In genomic region chr10:76002101-76002521, GRCm38 (mm10) we compare ENCODE assay signal across 14 mouse cellular contexts. TPM values are rescaled to one million over a fixed set of nuclear protein-coding genes. Genes with fewer than 3 reads are reported as not detected.
DNase-seq lines count a peak whose midpoint lies in the region; ATAC-seq and TF ChIP-seq lines count a peak whose summit lies in the region.
"Had no signal": no experiment of that assay in that cellular context is flagged by ENCODE, and none has a peak within 500 bp of the region (broad histone marks: within the 10 kb centered on the region; RNA-seq: fewer than 3 reads in every experiment).

No protein-coding gene starts in this region.

- no peak overlapping the region for H3K4me3 ChIP-seq in midbrain, postnatal 0 days (ENCODE audit: low read depth, low read length)
- H3K4me3 ChIP-seq in midbrain, embryonic 16.5 days (ENCODE audit: low read depth, low read length), result no peak overlapping the region
- no peak overlapping the region for H3K4me3 ChIP-seq in embryonic facial prominence, embryonic 15.5 days (replicated peaks)
- H3K4me3 ChIP-seq in intestine, embryonic 16.5 days (ENCODE audit: low read length), result no peak overlapping the region
- H3K4me3 ChIP-seq: heart, embryonic 15.5 days; liver, embryonic 15.5 days; midbrain, embryonic 12.5 days had no signal

- 34% methylated on average over 3 of the region's 3 CpGs for WGBS in midbrain, postnatal 0 days
- WGBS in midbrain, embryonic 16.5 days, result 30% methylated on average over 3 of the region's 3 CpGs
- 20% methylated on average over 3 of the region's 3 CpGs for WGBS in embryonic facial prominence, embryonic 15.5 days
- WGBS in intestine, embryonic 16.5 days, result 22% methylated on average over 3 of the region's 3 CpGs

- no peaks in the 10 kb centered on the region for H3K9me3 ChIP-seq in midbrain, postnatal 0 days (ENCODE audit: low read length)
- H3K9me3 ChIP-seq in midbrain, embryonic 16.5 days (replicated peaks; ENCODE audit: control insufficient read depth, low read length, poor library complexity, severe bottlenecking), result no peaks in the 10 kb centered on the region
- no peaks in the 10 kb centered on the region for H3K9me3 ChIP-seq in embryonic facial prominence, embryonic 15.5 days (replicated peaks)
- no peaks in the 10 kb centered on the region for H3K9me3 ChIP-seq in intestine, embryonic 16.5 days (ENCODE audit: control insufficient read depth, low read length)
- H3K9me3 ChIP-seq: heart, embryonic 15.5 days; liver, embryonic 15.5 days; midbrain, embryonic 12.5 days had no signal

- H3K27me3 ChIP-seq in midbrain, postnatal 0 days (ENCODE audit: insufficient read depth, low read length), result no peaks in the 10 kb centered on the region
- H3K27me3 ChIP-seq in midbrain, embryonic 16.5 days (ENCODE audit: control insufficient read depth, insufficient read depth, low read depth, low read length), result no peaks in the 10 kb centered on the region
- no peaks in the 10 kb centered on the region for H3K27me3 ChIP-seq in embryonic facial prominence, embryonic 15.5 days
- no peaks in the 10 kb centered on the region for H3K27me3 ChIP-seq in intestine, embryonic 16.5 days (replicated peaks; ENCODE audit: control insufficient read depth, insufficient read depth, low read length)
- H3K27me3 ChIP-seq: CH12.LX; heart, embryonic 15.5 days; liver, embryonic 15.5 days had no signal

- peak; percentile 48 for DNase-seq in midbrain, postnatal 0 days (ENCODE audit: low spot score)
- peak; percentile 88 for DNase-seq in brain, adult 2 months (ENCODE audit: low read depth, low spot score)
- DNase-seq in testis, postnatal 10 days (ENCODE audit: low spot score), result peak; percentile 53
- no peak for DNase-seq in liver

- no peak for TF ChIP-seq CTCF in midbrain, postnatal 0 days (IDR thresholded peaks at IDR 0.05)

- H3K9ac ChIP-seq in midbrain, postnatal 0 days (replicated peaks; ENCODE audit: low read length, poor library complexity, severe bottlenecking), result no peak overlapping the region
- no peak overlapping the region for H3K9ac ChIP-seq in midbrain, embryonic 16.5 days (ENCODE audit: low read depth, low read length)
- H3K9ac ChIP-seq in embryonic facial prominence, embryonic 15.5 days, result no peak overlapping the region
- H3K9ac ChIP-seq in intestine, embryonic 16.5 days (ENCODE audit: low read depth, low read length), result no peak overlapping the region
- H3K9ac ChIP-seq: heart, embryonic 15.5 days; liver, embryonic 15.5 days; midbrain, embryonic 12.5 days had no signal

- no peak overlapping the region for H3K27ac ChIP-seq in midbrain, postnatal 0 days (ENCODE audit: low read depth, low read length)
- H3K27ac ChIP-seq in midbrain, embryonic 16.5 days (ENCODE audit: low read length), result no peak overlapping the region
- no peak overlapping the region for H3K27ac ChIP-seq in embryonic facial prominence, embryonic 15.5 days (replicated peaks)
- H3K27ac ChIP-seq in intestine, embryonic 16.5 days (ENCODE audit: low read length), result no peak overlapping the region
- H3K27ac ChIP-seq: heart, embryonic 15.5 days; liver, embryonic 15.5 days; midbrain, embryonic 12.5 days had no signal

- no peak for ATAC-seq in midbrain, postnatal 0 days (ENCODE audit: low FRiP score)
- no peak for ATAC-seq in midbrain, embryonic 16.5 days
- peak; percentile 43; the same call in 1 of the 2 replicates for ATAC-seq in embryonic facial prominence, embryonic 15.5 days (ENCODE audit: insufficient number of reproducible peaks, low FRiP score, low TSS enrichment, low read depth)
- ATAC-seq in intestine, embryonic 16.5 days, result no peak
- ATAC-seq: activated CD4-positive, CD25-positive, alpha-beta regulatory T cell, adult 4 months; inflammation-experienced regulatory T-cells, adult 6 months had no signal

- no peak overlapping the region for H3K4me2 ChIP-seq in midbrain, postnatal 0 days (ENCODE audit: low read depth, low read length, poor library complexity, severe bottlenecking)
- H3K4me2 ChIP-seq in midbrain, embryonic 16.5 days (ENCODE audit: low read length), result no peak overlapping the region
- H3K4me2 ChIP-seq in embryonic facial prominence, embryonic 15.5 days (replicated peaks), result no peak overlapping the region
- H3K4me2 ChIP-seq in intestine, embryonic 16.5 days (ENCODE audit: low read depth, low read length), result no peak overlapping the region
- H3K4me2 ChIP-seq: heart, embryonic 15.5 days; liver, embryonic 15.5 days; midbrain, embryonic 12.5 days had no signal

- no peaks in the 10 kb centered on the region for H3K4me1 ChIP-seq in midbrain, postnatal 0 days (ENCODE audit: insufficient read depth, low read length)
- H3K4me1 ChIP-seq in midbrain, embryonic 16.5 days (ENCODE audit: control insufficient read depth, insufficient read depth, low read length), result no peaks in the 10 kb centered on the region
- H3K4me1 ChIP-seq in embryonic facial prominence, embryonic 15.5 days, result no peaks in the 10 kb centered on the region
- no peaks in the 10 kb centered on the region; the same call in 1 of the 2 replicates for H3K4me1 ChIP-seq in intestine, embryonic 16.5 days (ENCODE audit: control insufficient read depth, insufficient read depth, low read length)
- H3K4me1 ChIP-seq: liver, embryonic 15.5 days had no signal

- H3K36me3 ChIP-seq in midbrain, postnatal 0 days (ENCODE audit: insufficient read depth, low read length), result no peaks in the 10 kb centered on the region
- H3K36me3 ChIP-seq in midbrain, embryonic 16.5 days (ENCODE audit: control insufficient read depth, insufficient read depth, low read length), result no peaks in the 10 kb centered on the region
- no peaks in the 10 kb centered on the region for H3K36me3 ChIP-seq in embryonic facial prominence, embryonic 15.5 days
- no peaks in the 10 kb centered on the region for H3K36me3 ChIP-seq in intestine, embryonic 16.5 days (ENCODE audit: control insufficient read depth, insufficient read depth, low read length)
- H3K36me3 ChIP-seq: heart, embryonic 15.5 days; liver, embryonic 15.5 days; midbrain, embryonic 12.5 days had no signal

RNA-seq across cellular contexts. Expression of gene Zfp280b, which starts 30.3 kb away (rescaled TPM):
- 9.1 and 9.8 TPM in 2 replicates for total RNA-seq in midbrain, postnatal 0 days (2014; rRNA removed)
- polyA plus RNA-seq in midbrain, postnatal 0 days (2015; fragmentation: Nextera tagmentation; extraction: Ambion mirVana), result 8.8 and 12.5 TPM in 2 replicates
- polyA plus RNA-seq in midbrain, embryonic 16.5 days (2015; fragmentation: Nextera tagmentation; extraction: Ambion mirVana), result 11.9 and 14.2 TPM in 2 replicates
- polyA plus RNA-seq in embryonic facial prominence, embryonic 15.5 days (2015; fragmentation: Nextera tagmentation; extraction: Ambion mirVana), result 14.8 and 16.4 TPM in 2 replicates
- polyA plus RNA-seq in intestine, embryonic 16.5 days (2015; fragmentation: Nextera tagmentation; extraction: Ambion mirVana), result 16.4 and 16.6 TPM in 2 replicates

RNA-seq across cellular contexts. Expression of gene Gm5134, which starts 47.8 kb away (rescaled TPM):
- not detected in 2 replicates for total RNA-seq in midbrain, postnatal 0 days (2014; rRNA removed)
- not detected in 2 replicates for polyA plus RNA-seq in midbrain, postnatal 0 days (2015; fragmentation: Nextera tagmentation; extraction: Ambion mirVana)
- polyA plus RNA-seq in midbrain, embryonic 16.5 days (2015; fragmentation: Nextera tagmentation; extraction: Ambion mirVana), result not detected in 2 replicates
- polyA plus RNA-seq in embryonic facial prominence, embryonic 15.5 days (2015; fragmentation: Nextera tagmentation; extraction: Ambion mirVana), result not detected in 2 replicates
- not detected in 2 replicates for polyA plus RNA-seq in intestine, embryonic 16.5 days (2015; fragmentation: Nextera tagmentation; extraction: Ambion mirVana)
- total RNA-seq: layer of hippocampus, postnatal 10 days had no signal
- polyA plus RNA-seq: midbrain, embryonic 12.5 days had no signal

RNA-seq across cellular contexts. Expression of gene Vpreb3, which starts 59.3 kb away (rescaled TPM):
- not detected in 2 replicates for total RNA-seq in midbrain, postnatal 0 days (2014; rRNA removed)
- polyA plus RNA-seq in midbrain, postnatal 0 days (2015; fragmentation: Nextera tagmentation; extraction: Ambion mirVana), result 0.59 and 0.72 TPM in 2 replicates
- polyA plus RNA-seq in midbrain, embryonic 16.5 days (2015; fragmentation: Nextera tagmentation; extraction: Ambion mirVana), result 0.84 and 1.5 TPM in 2 replicates
- 1.4 and 1.6 TPM in 2 replicates for polyA plus RNA-seq in embryonic facial prominence, embryonic 15.5 days (2015; fragmentation: Nextera tagmentation; extraction: Ambion mirVana)
- polyA plus RNA-seq in intestine, embryonic 16.5 days (2015; fragmentation: Nextera tagmentation; extraction: Ambion mirVana), result 0.68 TPM in 1 of 2 replicates, not detected in the other
- total RNA-seq: layer of hippocampus, postnatal 10 days had no signal
